Mouse (Mus musculus): ENCODE measurements around the gene Slc7a6. TPM values are rescaled to one million over a fixed set of nuclear protein-coding genes. Genes with fewer than 3 reads are reported as not detected.

Slc7a6 gene
- polyA plus RNA-seq, 1 experiment: 3.7 TPM

DNA sequence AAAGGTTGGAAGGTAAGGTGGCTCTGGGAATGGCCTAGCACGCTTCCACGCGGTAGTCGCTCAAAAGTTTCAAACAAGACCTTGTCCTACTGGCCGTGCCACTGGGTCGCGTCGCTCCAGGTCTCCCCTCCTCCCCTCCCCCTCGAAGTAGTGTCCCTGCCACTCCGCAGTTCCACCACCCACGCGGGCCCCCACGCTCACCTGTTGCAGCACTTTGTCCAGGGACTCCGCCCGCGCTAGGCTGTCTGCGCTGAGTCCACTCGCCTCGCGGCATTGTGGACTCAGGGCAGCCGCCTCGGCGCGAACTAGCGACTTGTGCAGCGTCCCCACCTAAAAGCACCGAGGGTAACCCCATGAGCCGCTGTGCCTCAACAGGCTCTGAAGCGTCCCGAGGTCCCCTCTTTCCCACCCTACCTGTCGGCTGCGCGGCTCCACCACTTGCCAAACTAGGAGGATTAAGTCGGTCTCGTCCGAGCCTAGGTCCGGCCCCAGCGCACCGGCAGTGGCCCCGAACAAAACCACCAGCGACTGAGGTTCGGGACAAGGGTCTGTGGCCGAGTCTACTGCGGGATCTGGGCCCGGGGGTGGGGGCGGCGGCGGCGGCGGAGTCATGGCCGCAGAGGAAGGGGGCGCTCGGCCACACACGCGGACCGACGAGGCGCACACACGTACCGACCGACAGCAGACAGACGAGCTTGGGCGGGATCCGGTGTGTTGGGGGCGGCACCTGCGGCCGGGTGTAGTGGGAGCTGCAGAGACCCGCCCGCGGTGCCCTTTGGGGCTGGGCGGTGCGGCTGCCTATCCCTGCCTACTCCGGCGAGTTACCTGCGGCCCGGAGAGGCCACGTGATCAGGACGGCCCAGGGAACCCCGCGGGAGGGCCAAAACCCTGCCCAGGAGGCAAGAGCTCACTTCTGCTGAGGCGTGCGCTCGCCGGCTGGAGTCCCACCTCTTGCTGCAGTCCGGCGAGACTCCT, 32.2 kb upstream of the Slc7a6 start, which contains the start of gene Esrp2:
Esrp2 (minus strand) TSS at position 819 of the 975 bp plus-strand sequence.
- no peak for TF ChIP-seq GATA1 (IDR thresholded peaks at IDR 0.05; ENCODE audit: low read length)

DNA sequence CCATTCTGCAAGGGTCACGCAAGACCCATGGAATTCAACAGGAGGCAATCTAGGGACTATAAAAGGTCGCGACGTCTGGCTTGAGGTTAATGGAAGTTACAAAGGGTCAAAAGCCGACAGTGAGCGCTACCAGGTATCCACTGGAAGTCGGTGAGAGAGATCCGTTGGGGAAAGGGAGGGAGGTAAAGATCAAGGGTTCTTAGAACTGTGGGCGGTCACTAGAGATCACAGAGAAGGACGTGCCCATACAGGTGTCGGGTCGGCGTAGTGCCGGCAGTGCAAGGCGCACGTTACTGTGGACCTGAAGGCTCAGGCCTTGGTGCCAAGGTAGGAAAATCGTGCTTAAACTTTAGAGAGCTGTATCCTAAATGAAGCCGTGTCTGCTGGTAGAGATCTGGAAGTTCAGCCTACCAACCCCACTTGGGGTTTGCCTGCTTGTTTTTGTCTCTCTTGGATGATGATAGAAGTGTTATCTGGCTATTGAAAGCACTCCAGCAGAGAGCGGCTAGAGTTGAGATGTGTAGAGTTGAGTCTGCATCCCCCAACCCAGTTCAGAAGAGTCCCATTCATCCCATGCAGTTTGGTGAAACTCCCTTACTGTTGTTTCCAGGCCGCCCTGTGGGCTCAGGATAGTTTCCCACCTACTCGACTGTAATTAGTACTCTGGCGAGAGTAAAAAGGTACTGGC, 31.3 kb upstream of the Slc7a6 start:
- no peak for TF ChIP-seq GATA1 (IDR thresholded peaks at IDR 0.05; ENCODE audit: low read length)

DNA sequence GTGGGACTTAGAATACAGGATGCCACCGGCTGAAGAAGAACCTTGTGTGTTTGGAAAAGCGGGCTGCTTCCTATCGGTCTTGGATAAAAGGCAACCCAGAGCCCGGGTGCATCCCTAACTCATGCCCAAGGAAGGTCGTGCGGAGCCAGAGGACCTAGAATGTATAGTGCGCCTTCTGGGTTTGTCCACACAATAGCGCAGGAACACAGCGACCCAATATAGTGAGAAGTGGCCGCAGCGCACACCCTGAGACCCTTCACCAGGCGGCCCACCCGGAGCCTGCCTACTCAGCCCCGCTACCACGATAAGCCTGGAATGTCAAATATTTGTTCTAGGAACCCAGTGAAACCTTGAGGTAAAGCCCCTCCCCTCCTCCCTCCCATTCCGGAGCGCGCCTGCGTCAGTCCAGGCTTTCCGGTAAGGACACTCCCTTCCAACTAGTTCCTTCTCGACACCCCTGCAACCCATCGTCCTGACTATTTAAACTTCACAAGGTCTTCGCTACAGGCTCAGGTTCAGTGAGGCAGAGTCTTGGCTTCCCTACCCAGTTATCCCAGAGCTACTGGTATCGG, 30.7 kb upstream of the Slc7a6 start:
- no peak for TF ChIP-seq GATA1 (IDR thresholded peaks at IDR 0.05; ENCODE audit: low read length)

DNA sequence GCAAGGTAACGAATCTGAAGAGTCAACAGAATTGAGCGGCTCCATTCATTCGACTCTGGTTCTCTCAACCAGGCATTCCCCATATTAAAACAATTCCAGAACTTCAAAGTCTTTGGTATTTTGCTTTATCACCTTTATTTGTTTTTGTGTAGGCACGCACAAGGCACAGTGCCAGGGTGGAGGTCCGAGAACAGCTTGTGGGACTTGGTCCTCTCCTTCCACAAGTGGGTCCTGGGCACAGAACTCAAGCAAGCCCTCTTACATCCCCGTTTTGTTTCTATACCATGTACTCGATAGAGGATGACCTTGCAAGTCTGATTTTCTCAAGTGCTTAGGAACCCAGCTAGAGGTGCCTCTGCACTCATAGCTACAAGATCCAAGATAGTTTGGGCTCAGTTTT, 30.0 kb upstream of the Slc7a6 start:
- TF ChIP-seq GATA1 (IDR thresholded peaks at IDR 0.05; ENCODE audit: low read length): no peak

DNA sequence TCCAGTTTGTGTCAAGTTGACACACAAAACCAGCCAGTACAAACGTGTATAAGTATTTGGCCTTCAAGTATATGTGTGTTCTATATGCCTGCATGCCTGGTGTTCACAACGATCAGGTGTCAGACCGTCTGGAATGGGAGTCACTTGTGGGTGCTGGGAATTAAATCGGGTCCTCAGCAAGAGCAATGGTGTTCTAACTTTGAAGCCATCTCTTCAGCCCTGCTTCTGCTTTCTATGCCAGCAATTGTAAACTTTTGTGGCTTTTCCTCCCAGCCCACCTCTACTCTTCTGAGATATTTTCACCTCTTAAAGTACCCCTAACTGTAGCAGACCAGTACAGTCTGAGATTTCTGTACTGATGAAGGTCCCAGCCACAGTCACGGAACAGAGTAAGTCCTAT, 28.5 kb upstream of the Slc7a6 start:
- TF ChIP-seq GATA1 (IDR thresholded peaks at IDR 0.05; ENCODE audit: low read length): no peak

DNA sequence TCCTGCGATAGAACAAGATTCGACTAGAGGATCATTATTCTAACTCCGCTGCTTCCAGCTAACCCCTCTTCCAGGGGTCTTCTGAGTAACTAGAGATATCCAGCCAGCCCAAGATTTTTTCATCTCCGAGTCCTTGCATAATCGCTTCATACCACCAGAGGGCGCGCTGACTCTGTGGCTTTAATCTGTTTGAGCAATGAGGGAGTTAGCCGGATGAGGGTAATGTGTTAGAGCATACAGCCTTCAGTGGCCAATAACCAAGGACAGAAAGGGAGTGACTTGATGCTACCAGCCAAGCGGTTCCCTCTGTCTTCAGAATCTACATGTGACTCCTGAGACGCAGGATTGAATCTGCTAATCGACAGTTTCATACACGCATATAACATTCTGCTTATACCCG, 27.9 kb upstream of the Slc7a6 start:
- no peak for TF ChIP-seq GATA1 (IDR thresholded peaks at IDR 0.05; ENCODE audit: low read length)

DNA sequence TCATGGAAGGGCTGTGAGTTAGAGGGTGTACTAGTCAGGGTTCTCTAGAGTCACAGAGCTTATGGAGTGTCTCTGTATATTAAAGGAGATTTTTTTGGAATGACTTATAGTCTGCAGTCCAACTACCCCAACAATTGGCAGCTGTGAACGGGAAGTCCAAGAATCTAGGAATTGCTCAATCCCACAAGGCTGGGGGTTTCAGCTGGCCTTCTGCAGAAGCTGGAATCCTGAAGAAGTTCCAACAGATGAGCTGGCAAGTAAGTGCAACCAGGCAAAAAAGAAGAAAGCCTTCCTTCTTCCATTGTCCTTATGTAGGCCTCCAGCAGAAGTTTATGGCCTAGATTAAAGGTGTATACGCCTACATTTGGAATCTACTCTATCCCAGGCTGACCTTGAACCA, 23.3 kb upstream of the Slc7a6 start:
- no peak for TF ChIP-seq GATA1 (IDR thresholded peaks at IDR 0.05; ENCODE audit: low read length)

DNA sequence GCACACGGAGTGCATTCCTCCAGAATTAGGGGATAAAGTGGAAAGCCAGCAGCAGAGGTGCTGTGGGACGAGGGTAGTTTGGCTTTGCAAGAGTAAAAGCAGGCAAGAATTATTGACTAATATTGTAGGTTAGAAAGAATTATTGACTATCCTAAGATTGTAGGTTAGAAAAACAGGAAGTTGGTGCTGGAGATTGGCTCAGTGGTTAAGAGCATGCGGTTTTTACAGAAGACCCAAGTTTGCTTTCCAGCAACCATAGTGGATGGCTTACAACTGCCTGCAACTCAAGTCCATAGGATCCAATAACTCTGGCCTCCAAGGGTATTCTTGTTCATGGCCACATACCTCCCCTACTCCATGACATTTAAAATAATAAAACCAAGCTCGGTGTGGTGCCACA, 22.6 kb upstream of the Slc7a6 start:
- TF ChIP-seq GATA1 (IDR thresholded peaks at IDR 0.05; ENCODE audit: low read length): peak; percentile 14

DNA sequence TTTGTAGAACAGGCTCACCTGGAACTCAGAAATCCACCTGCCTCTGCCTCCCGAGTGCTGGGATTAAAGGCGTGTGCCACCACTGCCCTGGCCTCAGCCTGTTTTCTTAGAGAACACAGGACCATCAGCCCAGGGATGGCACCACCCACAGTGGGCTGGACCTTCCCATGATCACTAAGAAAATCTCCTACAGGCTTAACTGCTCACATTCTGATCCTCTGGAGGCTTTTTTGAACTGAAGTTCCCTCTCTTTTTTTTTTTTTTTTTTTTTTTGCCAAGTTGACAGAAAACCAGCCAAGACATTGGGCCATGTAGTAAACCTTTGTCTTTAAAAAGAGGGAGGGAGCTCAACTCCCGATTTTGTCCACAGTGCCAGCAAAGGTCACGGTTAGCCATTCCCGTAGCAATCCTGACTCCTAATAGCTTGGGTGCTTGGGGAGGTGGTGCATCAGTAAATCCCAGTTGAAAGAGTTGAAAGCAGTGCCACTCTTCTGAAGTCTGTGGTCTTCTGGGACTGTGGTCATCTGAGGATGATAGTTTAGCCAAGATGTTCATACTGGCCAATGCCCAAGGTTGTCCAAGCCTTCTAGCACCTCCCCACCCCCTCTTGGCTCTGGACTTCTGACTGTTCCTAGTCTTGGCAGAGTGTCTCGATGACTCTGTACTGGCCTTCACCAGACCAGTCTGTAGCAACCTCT, 20.6 kb upstream of the Slc7a6 start:
- TF ChIP-seq GATA1 (IDR thresholded peaks at IDR 0.05; ENCODE audit: low read length): no peak

DNA sequence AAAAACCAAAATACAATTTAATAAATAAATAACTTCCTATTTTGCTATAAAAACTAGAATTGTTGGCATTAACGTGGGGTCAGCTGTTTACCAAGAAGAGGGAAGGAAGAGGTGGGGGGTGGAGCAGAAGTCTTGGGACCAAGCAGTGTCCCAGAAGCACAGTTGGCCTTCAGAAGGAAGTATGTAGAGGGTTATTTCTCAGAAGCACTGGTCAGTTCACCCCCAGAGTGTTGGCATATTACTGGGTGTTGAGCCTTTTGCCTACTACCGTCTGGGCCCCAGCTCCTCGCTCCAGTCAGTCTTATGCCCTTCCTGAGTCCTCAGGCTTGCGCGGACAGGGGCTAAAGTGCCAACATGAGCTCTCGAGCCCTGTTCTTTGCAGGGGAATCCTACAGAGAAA, 19.6 kb upstream of the Slc7a6 start:
- no peak for TF ChIP-seq GATA1 (IDR thresholded peaks at IDR 0.05; ENCODE audit: low read length)

DNA sequence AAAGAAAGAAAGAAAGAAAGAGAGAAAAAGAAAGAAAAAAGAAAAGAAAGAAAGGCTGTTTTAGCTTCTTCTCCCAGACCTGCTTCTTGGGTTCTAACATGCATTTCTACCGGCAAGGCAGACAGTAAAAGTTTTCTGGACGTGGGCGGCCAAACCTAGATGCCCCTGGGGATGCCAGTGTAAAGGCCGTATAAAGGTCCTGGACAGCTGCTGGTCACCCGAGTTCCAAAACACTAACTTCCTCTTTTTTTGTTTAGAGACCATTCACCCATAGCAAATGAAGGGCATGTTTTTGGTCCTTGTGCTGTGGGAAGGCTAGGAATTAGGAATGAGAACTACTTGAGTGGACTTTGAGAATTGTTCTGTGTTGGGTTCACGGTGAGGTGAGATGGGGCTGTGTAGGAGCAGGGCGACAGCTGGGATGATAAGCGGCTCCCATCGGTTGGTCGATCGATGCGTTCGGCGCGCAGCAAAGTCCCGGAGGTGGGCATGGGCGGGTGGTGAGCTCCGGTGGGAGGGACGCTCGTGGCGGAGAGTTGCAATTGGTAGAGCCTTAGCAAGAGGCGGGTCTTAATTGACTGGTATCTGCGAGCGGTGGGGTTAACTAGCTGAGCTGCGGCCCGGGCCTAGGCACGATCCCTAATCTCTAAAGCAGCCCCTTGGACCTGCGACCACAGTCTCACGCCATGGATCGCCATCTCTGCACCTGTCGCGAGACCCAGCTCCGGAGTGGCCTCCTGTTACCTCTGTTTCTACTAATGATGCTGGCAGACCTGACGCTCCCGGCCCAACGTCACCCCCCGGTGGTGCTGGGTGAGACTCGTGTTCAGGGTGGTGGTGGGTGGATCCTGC, 18.6 kb upstream of the Slc7a6 start, which contains the start of gene Pla2g15:
Pla2g15 (plus strand) TSS at position 599 of the 852 bp plus-strand sequence.
- no peak for TF ChIP-seq GATA1 (IDR thresholded peaks at IDR 0.05; ENCODE audit: low read length)

DNA sequence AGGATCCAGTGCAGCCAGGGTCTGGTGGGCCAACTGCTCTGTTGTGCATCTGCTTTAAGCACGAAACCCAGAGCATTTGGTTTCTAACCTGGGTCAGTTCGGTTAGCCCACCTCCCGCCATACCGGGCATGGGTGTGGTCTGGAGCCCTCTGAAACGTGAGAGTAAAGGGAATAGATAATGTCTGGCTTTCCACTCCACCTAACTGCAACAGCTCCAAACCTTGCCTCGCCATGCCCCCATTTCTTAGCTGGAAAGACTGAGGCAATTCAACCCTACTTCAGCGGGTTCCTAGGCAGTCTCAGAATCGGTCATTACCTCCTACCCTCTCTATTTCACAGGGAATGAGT, 18.0 kb upstream of the Slc7a6 start:
- no peak for TF ChIP-seq GATA1 (IDR thresholded peaks at IDR 0.05; ENCODE audit: low read length)

DNA sequence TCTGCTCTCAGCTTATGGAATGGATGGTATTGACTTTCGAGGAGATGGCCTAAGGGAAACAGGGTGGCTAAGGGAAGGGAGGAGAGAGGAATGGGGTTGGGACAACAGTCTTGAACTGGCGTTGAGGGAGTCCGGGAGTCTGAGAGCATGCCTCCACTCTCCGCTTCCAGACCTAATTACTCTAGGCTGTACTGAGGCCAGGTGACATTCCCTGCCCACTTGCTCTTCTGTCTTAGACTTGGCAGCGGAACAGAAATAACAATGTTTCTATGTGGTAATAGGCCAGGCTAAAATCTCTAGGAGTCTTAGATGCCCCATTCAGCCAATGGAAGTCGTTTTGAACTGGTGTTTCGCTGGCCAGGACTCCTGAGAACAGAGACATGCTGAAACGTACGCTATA, 17.6 kb upstream of the Slc7a6 start:
- no peak for TF ChIP-seq GATA1 (IDR thresholded peaks at IDR 0.05; ENCODE audit: low read length)

DNA sequence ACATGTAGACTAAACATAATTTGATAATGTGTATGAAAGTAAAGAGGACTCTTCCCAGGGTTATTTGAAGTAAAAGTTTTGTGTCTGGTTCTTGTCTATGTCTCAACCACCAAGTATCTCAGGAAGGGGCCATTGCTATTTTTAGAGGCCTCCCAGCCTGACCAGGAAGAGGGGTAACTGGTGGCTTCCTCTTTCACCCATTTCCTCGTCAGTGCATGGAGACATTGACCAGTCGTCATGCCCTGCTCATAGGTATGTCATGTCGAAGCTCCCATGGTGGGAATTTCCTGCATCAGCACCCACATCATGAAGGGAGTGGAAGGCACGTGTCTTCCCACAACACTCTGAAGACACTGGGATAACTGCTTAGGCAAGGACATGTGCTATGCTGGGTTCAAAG, 15.8 kb upstream of the Slc7a6 start:
- no peak for TF ChIP-seq GATA1 (IDR thresholded peaks at IDR 0.05; ENCODE audit: low read length)

DNA sequence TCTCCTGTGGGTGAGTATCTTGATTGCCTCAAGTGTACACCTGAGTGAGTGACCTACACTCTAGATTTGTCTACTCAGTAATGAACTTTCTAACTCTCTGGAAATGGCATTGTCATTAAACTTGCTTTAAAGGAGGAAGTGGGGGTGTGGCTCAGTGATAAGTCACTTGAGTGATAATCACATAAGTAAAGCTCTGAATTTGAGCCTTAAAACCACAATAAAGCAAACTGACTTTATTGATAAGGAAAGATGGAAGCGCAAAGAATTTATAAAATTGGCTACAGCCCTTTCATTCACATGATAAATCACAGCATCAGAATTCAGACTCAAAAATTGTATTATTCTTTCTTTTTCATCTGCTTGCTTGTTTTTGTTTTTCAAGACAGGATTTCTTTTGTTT, 11.2 kb upstream of the Slc7a6 start:
- TF ChIP-seq GATA1 (IDR thresholded peaks at IDR 0.05; ENCODE audit: low read length): peak; percentile 78
